Mouse (Mus musculus) c-Kit-positive CD71-negative TER-119-negative erythroid progenitor cells, embryonic 14.5 days (primary cell): Measurements from ENCODE around the gene Btbd11.

Experiments used
- DNase-seq: peaks from one replicate; pipeline ENCODE4 v3.0.0-alpha.2; 2013; ENCODE audit warnings: low read depth

The Btbd11 gene

GRCm38 (mm10) chr10:85386605-85387218 lies at the start of gene Btbd11:
Gene Btbd11, plus strand, starts transcription at chr10:85386814.
- DNase-seq: peak; percentile 76

- DNase-seq: no peak
Observed at GRCm38 (mm10) chr10:85338733-85339132, 47.9 kb upstream of the Btbd11 start.

DNA sequence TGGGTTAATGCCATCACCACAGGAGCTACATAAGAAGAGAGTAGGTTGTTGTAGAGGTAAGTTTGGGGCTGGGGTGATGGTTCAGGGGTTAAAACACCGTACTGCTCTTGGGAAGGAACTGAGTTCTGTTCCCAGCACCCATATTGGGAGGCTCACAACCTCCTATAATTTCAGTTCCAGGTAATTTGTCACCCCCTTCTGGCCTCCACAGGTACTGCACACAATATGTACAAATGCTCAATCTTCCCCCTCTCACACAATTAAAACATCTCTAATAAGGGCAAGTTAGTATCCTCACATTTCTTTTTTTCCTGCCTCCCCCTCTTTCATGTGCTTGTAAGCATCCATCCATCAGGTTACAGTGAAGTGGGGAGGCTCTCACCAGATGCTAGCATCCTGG lies 44.7 kb upstream of the Btbd11 start:
- no peak for DNase-seq

DNA sequence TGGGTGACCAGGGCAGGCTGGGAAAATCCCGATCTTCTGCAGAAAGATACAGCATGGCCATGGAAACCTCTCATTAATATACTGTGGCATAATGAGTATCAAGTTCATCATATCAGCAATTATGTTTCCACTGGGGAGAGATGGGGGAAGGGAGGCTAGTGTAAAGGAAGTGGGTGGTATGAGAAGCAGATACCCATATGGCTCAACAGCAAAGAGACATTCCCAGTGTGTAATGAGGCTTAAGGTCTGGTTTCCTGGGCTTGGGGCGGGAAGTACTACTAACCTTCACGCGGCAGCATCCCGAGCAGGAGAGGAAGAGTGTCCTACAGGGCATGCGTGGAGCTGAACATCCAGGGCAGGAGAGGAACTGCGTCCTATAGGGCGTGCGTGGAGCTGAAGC lies 39.4 kb upstream of the Btbd11 start:
- DNase-seq: no peak

DNA sequence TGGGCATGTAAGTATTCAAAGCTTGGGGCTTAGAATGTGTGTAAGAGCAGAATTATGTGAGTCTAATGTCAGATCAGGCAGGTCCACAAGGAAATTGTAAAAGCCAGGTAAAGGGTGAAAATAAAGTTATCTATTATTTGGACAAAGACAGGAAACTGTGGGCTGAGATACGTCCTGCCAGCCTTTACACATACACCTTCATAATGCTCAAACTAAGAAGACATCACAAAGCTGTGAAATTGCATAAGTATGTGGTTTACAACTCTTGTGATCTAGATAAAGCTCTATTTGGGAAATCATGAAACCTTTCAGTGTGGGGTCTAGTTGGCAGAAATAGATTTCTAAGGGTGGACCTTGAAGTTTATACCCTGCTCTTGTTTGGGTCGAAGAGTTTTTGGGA lies 34.1 kb upstream of the Btbd11 start:
- no peak for DNase-seq

GRCm38 (mm10) chr10:85354270-85354669 lies 32.3 kb upstream of the Btbd11 start:
- no peak for DNase-seq

DNA sequence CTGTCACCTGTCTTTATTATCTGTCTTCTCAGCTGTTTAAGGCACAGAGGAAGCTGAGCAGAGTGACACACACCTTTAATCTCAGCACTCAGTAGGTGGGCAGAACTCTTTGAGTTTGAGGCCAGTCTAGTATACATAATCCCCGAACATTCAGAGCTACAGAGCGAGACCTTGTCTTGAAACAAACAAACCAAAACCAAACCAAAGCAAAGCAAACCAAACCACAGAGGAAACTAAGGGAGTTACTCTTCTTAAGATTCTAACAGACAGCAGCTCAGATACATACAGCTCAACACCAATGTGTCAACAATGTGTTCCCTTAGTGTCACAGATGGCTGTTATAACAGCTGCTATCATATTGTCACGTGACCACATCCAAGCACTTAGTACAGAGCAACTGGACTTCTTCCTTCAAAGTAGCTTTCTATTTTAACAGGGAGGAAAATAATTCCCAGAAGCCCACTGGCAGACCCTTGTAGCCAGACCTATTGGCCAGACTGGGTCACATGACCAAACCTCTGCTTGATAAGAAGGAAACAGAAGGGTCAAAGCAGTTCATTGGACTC lies 27.0 kb upstream of the Btbd11 start:
- DNase-seq: no peak

- DNase-seq: no peak
Observed at GRCm38 (mm10) chr10:85362766-85363442, 23.7 kb upstream of the Btbd11 start.

DNA sequence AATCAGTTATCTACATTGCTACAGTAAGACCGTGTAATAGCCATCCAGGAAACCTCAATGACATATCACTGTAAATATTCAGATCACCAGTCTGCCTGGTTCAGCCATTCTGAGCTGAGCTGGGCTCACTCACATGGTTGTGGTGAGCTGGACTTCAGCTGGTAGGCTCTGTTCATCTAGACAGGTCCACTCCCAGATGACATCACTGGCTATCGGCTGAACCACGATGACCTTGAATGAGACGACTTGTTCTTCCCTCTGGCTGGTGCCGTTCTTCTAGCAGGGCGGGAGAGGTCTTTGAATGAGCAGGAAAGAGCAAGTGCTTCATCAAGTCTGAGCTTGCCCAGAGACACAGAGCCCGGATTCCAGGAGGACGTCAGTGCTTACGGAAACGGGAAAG lies 19.7 kb upstream of the Btbd11 start:
- no peak for DNase-seq

DNA sequence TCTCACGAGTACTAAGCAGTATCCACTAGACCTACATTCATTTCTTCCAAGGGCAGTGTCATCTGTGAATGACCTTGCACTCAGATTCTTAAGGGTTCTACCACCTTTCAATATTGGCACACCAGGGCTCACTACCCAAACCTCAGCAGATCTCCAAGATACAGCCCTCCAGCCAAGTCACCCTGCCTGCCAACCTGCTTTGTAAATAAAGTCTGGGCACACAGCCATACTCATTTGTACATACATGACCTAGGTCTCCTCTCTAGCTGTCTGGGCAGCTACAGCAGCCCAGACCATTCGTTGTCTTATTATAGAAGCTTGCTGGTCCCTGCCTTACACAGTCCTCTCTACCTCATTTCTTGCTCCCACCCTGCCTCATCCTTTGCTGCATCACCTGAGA lies 15.3 kb upstream of the Btbd11 start:
- DNase-seq: no peak

GRCm38 (mm10) chr10:85372108-85372507 lies 14.5 kb upstream of the Btbd11 start:
- DNase-seq: no peak

- DNase-seq: no peak
Observed at GRCm38 (mm10) chr10:85378972-85379371, 7.6 kb upstream of the Btbd11 start.

GRCm38 (mm10) chr10:85382981-85383380 lies 3.6 kb upstream of the Btbd11 start:
- no peak for DNase-seq

GRCm38 (mm10) chr10:85387219-85388070 lies 831 bp downstream of the Btbd11 start:
- no peak for DNase-seq

DNA sequence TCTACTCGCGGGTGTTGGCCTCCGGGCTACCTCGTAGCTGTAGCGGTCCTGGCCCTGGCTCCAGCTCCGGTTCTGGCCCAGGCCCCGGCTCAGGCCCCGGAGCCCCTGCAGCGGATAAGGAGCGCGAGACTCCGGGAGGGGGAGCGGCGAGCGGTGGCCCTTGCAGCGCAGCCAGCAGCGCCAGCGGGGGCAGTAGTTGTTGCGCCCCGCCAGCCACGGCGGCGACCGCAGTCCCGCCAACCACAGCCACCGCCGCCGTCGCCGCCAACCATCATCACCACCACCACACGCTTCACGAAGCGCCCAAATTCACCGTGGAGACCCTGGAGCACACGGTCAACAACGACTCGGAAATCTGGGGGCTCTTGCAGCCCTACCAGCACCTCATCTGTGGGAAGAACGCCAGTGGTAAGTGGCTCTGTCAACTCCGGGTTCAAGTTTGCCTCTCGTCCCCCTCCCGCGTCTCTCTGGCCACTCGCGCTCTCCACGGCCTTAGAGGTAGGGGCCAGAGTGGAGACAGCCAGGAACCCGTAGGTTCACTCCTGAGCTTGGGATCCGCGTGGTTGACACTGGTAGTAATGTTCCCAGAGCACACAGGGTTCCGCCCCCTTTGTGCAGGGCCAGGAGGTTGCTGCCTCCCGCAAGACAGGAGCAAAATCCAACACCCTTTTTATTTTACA lies 1.6 kb downstream of the Btbd11 start:
- no peak for DNase-seq

GRCm38 (mm10) chr10:85388751-85389115 lies 2.1 kb downstream of the Btbd11 start:
- no peak for DNase-seq

DNA sequence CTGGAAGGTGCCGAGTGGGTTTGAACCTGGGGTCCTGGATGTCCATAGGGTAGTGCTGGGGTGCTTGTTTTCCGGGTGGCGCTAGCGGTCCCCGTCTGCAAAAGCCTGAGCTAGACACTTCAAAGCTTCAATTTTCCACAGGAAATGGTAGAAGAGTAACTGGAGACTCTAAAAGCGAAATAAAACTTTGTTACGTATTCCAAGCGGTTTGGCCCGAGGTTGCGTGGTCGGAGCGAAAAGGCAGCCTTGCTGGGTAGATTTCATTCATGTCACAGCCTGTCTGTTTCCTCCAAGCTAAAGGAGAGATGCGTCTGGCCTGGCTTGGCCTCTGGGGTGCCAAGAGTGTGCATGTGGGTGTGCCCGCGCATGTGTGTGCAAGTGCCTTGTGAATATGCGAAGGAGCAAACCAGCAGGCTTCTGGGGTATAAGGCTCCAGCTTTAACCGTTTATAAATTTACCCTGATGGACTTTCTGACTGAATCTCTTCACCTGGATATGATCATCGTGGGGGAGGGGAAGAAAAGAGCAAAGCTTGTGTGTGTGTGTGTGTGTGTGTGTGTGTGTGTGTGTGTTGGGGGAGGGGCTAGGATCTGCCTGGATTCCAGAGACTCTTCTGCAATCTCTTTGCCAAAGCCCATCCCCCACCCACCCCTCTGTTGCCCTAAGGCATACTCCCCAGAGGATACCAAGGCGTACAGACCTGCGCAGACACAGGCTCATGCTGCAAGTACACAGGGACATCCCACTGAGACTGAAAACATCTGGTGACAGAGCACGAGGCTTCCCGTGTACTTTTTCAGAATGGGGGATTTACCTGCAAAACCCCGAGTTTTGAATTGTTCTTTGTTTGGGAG lies 2.9 kb downstream of the Btbd11 start:
- no peak for DNase-seq

DNA sequence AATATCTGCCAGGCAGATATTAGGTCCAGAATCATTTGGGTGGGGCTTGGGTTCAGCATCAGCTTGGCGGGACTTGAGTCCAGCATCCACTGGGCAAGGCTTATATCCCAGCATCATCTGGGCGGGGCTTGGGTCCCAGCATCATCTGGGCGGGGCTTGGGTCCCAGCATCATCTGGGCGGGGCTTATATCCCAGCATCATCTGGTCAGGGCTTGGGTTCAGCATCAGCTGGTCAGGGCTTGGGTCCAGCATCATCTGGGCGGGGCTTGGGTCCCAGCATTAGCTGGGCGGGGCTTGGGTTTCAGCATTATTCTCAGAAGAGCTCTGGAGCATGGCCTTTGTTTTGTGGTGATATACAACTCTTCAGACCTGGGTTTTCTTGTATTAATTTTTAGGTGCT lies 6.4 kb downstream of the Btbd11 start:
- DNase-seq: no peak

- DNase-seq: no peak
Observed at GRCm38 (mm10) chr10:85394558-85394957, 7.9 kb downstream of the Btbd11 start.

- no peak for DNase-seq
Observed at GRCm38 (mm10) chr10:85411120-85411519, 24.5 kb downstream of the Btbd11 start.
